Mouse (Mus musculus) CD4-positive, CD25-positive, alpha-beta regulatory T cell, adult 4 months (primary cell): Measurements from ENCODE around the gene Obox8. TPM values are rescaled to one million over a fixed set of nuclear protein-coding genes. Genes with fewer than 3 reads are reported as not detected.

Experiments used
- ATAC-seq: one replicate; pipeline ENCODE4 v1.8.0; 2017
- polyA plus RNA-seq, 2 experiments: library from polyadenylated mRNA; unstranded; fragments of 100-300 nt; shearing (Covaris generic); gene quantifications; one replicate each; pipeline ENCODE4 v1.2.1; 2017

Gene Obox8
- polyA plus RNA-seq, result 1 to 10 TPM in 1 of 2 experiments, under 1 TPM in 1; 0.36 to 2.6 TPM

- no peak for ATAC-seq
Observed at GRCm38 (mm10) chr7:14333457-14333856, at the start of gene Obox8. TSS of gene Obox8 (minus strand) at chr7:14333557.

GRCm38 (mm10) chr7:14317209-14317608 is 16.1 kb downstream of the Obox8 start:
- no peak for ATAC-seq

- no peak for ATAC-seq
Observed at GRCm38 (mm10) chr7:14308671-14309070, 24.7 kb downstream of the Obox8 start.

GRCm38 (mm10) chr7:14307571-14307970 is 25.8 kb downstream of the Obox8 start:
- no peak for ATAC-seq

Other genes with a start within 250 kb of the Obox8 start
- not detected for gene Sult2a3, start 210.5 kb downstream of the Obox8 start, polyA plus RNA-seq
- not detected for gene Sult2a6, start 78.7 kb downstream of the Obox8 start, polyA plus RNA-seq
- not detected for gene Sult2a8, start 113.2 kb upstream of the Obox8 start, polyA plus RNA-seq
- gene Sult2a7, start 160.7 kb upstream of the Obox8 start, polyA plus RNA-seq, result not detected
- gene Vmn1r90, start 229.9 kb upstream of the Obox8 start, polyA plus RNA-seq, result not detected